Mouse (Mus musculus) embryonic facial prominence, embryonic 12.5 days (tissue): ENCODE measurements at regions not wholly inside any gene's neighbourhood (a gene's known extent, or its start where the extent isn't known, plus 50 kb on each side); places are given as distances from the start of the nearest gene placed in this dataset.

ENCODE experiments used
- ATAC-seq: fragments of 200-750 bp; cut with Nextera tagmentation; 2 replicates; pipeline ENCODE4 v1.8.0; 2017; ENCODE audit not compliant: insufficient number of reproducible peaks, insufficient read depth, low FRiP score, low TSS enrichment
- H3K27ac ChIP-seq: fragments of 300-500 bp; sonication (generic); 2 replicates; pipeline ENCODE4 v1.5.1; 2016; ENCODE audit warnings: mild to moderate bottlenecking
- H3K27me3 ChIP-seq: fragments of 300-500 bp; sonication (generic); 2 replicates; pipeline ENCODE4 v1.6.1; 2016; ENCODE audit warnings: mild to moderate bottlenecking, moderate library complexity
- H3K36me3 ChIP-seq: fragments of 300-500 bp; sonication (generic); 2 replicates; pipeline ENCODE4 v1.6.1; 2016; ENCODE audit warnings: mild to moderate bottlenecking
- H3K4me1 ChIP-seq: fragments of 300-500 bp; sonication (generic); 2 replicates; pipeline ENCODE4 v1.6.1; 2016
- H3K4me2 ChIP-seq: fragments of 300-500 bp; sonication (generic); replicated peaks from 2 replicates; pipeline ENCODE4 v1.6.1; 2016; ENCODE audit warnings: mild to moderate bottlenecking, moderate library complexity
- H3K4me3 ChIP-seq: fragments of 300-500 bp; sonication (generic); 2 replicates; pipeline ENCODE4 v1.5.1; 2016; ENCODE audit warnings: mild to moderate bottlenecking
- H3K9ac ChIP-seq: fragments of 300-500 bp; sonication (generic); 2 replicates; pipeline ENCODE4 v1.6.1; 2016; ENCODE audit warnings: mild to moderate bottlenecking, moderate library complexity
- H3K9me3 ChIP-seq: fragments of 300-500 bp; sonication (generic); 2 replicates; pipeline ENCODE4 v1.6.1; 2016; ENCODE audit warnings: mild to moderate bottlenecking, moderate library complexity
- WGBS: fragments of 180-500 bp; shearing (Covaris S2); methylation state at CpG from one replicate; pipeline ENCODE4 v1.1.7; 2016; 5-methylcytosine and 5-hydroxymethylcytosine counted together

DNA sequence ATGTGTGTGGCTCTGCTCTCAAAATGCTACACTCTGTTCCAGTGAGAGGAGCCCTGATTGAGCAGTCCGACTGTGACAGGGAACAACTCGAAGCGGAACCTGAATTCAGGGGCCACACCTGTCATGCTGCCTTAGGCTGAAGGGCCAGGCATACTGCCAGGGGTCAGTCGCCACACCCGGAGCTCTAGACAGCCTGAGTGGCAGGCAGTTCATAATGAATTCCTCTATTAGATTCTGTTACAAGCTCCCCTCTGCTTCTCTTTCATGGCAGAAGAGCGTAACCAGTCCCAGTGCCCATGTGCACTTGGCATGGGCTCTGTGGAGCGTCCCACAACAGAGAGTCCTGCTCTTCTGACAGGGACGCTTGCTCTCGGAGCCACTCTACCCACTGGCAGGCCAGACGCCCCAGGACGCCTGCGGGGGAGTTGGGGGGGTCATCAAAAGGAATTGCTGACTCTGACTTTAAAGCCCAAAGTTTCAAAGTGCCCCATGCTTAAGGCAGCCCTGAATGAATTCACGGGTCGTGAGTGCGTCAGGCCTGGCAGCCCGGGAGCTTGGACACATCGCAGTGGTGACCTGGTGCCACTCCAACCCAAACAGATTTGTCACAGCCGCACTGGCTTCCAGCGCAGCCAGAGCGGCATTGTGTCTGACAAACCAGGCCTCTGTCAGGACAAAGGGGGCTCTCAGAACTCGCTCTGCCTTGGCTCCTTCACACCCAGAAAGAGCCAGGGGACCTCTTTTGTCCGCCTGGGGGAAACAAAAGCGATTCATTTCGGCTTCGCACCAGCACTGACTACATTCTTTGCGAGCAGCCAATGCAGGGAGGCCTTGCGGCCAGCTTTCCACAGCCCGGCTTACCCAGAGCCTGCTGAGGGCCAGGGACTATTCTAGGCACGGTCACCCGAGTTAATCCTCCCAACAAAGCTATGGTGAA, 144.1 kb downstream of the Nufip1 start:
- no peaks in the 10 kb centered on the region for H3K27me3 ChIP-seq
- H3K4me1 ChIP-seq: peaks cover 13% of the 10 kb centered on the region
- 0 out of 2 replicates have a peak overlapping the region, but pooled peaks have one; percentile 9 for H3K4me2 ChIP-seq
- no peak overlapping the region for H3K4me3 ChIP-seq
- H3K36me3 ChIP-seq: no peaks in the 10 kb centered on the region
- H3K27ac ChIP-seq: peak overlapping the region; percentile 43; the same call in 1 of the 2 replicates
- ATAC-seq: peak; percentile 74
- H3K9ac ChIP-seq: 0 out of 2 replicates have a peak overlapping the region, but pooled peaks have one; percentile 26
- no peaks in the 10 kb centered on the region for H3K9me3 ChIP-seq
- WGBS: 17% methylated on average over 30 of the region's 30 CpGs

DNA sequence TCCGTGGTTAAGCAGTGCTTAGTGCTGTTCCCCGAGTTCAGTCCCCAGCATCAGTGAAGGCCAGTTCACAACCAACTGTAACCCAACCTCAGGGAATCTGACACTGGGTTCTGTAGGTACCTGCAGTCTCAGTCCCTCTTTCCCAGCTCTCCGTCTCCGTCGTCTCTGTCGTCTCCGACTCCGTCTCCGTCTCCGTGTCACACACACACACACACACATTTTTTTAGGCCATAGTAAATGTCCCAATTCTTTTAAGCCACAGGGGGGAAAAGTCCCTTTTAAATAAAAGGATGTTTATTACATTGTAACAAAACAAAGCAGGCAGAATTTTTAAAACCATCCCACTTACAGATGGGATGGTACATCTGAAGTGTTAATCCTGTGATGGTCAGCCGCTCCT, 145.3 kb downstream of the Nufip1 start:
- no peak overlapping the region for H3K9ac ChIP-seq

GRCm38 (mm10) chr14:76258626-76259025, 147.9 kb downstream of the Nufip1 start:
- ATAC-seq: no peak
- Histone ChIP-seq H3K4me3 (no peak overlapping the region), H3K36me3 (no peaks in the 10 kb centered on the region), H3K9me3 (no peaks in the 10 kb centered on the region), H3K4me2 (no peak overlapping the region), H3K4me1 (peaks cover 13% of the 10 kb centered on the region), H3K9ac (no peak overlapping the region), H3K27me3 (no peaks in the 10 kb centered on the region), H3K27ac (no peak overlapping the region)
- WGBS: 14% methylated on average over 3 of the region's 3 CpGs

More for the DNA sequence above, 145.3 kb downstream of the Nufip1 start:
- Histone ChIP-seq H3K27me3 (no peaks in the 10 kb centered on the region), H3K4me1 (peaks cover 13% of the 10 kb centered on the region), H3K27ac (no peak overlapping the region), H3K9me3 (no peaks in the 10 kb centered on the region), H3K36me3 (no peaks in the 10 kb centered on the region), H3K4me3 (no peak overlapping the region), H3K4me2 (no peak overlapping the region)
- 76% methylated on average over 11 of the region's 11 CpGs for WGBS
- no peak for ATAC-seq

GRCm38 (mm10) chr14:76260628-76261293, 150.1 kb downstream of the Nufip1 start:
- no peak for ATAC-seq
- H3K9me3 ChIP-seq: no peaks in the 10 kb centered on the region
- H3K27ac ChIP-seq: no peak overlapping the region
- peaks cover 2% of the 10 kb centered on the region; the same call in 1 of the 2 replicates for H3K4me1 ChIP-seq
- H3K27me3 ChIP-seq: no peaks in the 10 kb centered on the region
- no peak overlapping the region for H3K9ac ChIP-seq
- WGBS: 62% methylated on average over 5 of the region's 5 CpGs
- no peak overlapping the region for H3K4me2 ChIP-seq
- no peaks in the 10 kb centered on the region for H3K36me3 ChIP-seq
- H3K4me3 ChIP-seq: no peak overlapping the region

- Histone ChIP-seq H3K4me3 (no peak overlapping the region), H3K36me3 (no peaks in the 10 kb centered on the region), H3K4me1 (no peaks in the 10 kb centered on the region), H3K4me2 (no peak overlapping the region), H3K9ac (no peak overlapping the region), H3K27me3 (no peaks in the 10 kb centered on the region), H3K9me3 (no peaks in the 10 kb centered on the region), H3K27ac (no peak overlapping the region)
- ATAC-seq: no peak
- 92% methylated on average over 5 of the region's 5 CpGs for WGBS
Observed at GRCm38 (mm10) chr14:76263682-76264081, 151.1 kb upstream of the Tsc22d1 start.

DNA sequence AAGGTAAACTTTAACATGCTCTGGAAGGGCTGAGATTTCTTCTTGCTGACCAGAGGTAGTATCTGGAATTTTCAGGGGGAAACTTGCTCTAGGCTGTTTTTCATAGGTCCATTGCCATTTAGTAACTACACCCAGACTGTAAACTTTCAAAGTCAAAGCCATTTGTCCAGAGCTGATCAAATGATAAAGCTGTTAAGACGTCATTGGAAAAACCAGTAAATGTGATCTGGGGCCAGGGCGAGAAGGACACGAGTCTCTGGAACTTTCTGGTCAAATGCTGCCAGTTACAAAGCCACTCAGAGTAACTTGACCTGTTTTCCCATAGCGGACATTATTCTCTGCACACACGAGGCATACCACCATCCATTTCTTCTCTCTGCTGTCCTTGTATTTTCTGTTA, 148.9 kb upstream of the Tsc22d1 start:
- Histone ChIP-seq H3K4me2 (no peak overlapping the region), H3K27ac (no peak overlapping the region), H3K9me3 (no peaks in the 10 kb centered on the region), H3K36me3 (no peaks in the 10 kb centered on the region), H3K4me3 (no peak overlapping the region), H3K9ac (no peak overlapping the region), H3K4me1 (no peaks in the 10 kb centered on the region), H3K27me3 (no peaks in the 10 kb centered on the region)
- WGBS: 87% methylated on average over 5 of the region's 5 CpGs
- ATAC-seq: no peak

DNA sequence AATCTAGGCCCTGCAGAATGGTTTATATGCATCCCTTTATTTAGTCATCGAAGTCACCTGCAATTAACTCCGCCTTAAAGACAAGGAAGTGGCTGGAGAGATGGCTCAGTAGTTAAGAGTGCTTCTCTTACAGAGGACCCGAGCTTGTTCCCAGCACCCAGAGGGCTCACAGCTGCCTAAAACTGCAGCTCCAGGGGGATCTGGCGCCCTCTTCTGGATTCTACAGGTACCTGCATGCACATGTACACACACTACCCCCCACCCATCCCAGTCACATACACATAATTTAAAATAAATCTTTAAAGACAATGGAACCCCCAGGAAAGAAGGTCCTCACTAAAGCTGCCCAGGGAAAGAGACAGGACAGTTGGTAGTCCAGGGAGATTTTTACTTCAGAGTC, 148.5 kb upstream of the Tsc22d1 start:
- Histone ChIP-seq H3K36me3 (no peaks in the 10 kb centered on the region), H3K27me3 (no peaks in the 10 kb centered on the region), H3K9ac (no peak overlapping the region), H3K27ac (no peak overlapping the region), H3K4me3 (no peak overlapping the region), H3K9me3 (no peaks in the 10 kb centered on the region), H3K4me1 (no peaks in the 10 kb centered on the region), H3K4me2 (no peak overlapping the region)
- 83% methylated on average over 4 of the region's 4 CpGs for WGBS
- ATAC-seq: no peak

- H3K4me2 ChIP-seq: no peak overlapping the region
- no peak for ATAC-seq
- no peak overlapping the region for H3K27ac ChIP-seq
- no peaks in the 10 kb centered on the region for H3K4me1 ChIP-seq
- no peaks in the 10 kb centered on the region for H3K9me3 ChIP-seq
- no peak overlapping the region for H3K4me3 ChIP-seq
- no peaks in the 10 kb centered on the region for H3K36me3 ChIP-seq
- 32% methylated on average over 4 of the region's 4 CpGs for WGBS
- no peak overlapping the region for H3K9ac ChIP-seq
- H3K27me3 ChIP-seq: no peaks in the 10 kb centered on the region
Observed at GRCm38 (mm10) chr14:76267091-76267490, 147.7 kb upstream of the Tsc22d1 start.

DNA sequence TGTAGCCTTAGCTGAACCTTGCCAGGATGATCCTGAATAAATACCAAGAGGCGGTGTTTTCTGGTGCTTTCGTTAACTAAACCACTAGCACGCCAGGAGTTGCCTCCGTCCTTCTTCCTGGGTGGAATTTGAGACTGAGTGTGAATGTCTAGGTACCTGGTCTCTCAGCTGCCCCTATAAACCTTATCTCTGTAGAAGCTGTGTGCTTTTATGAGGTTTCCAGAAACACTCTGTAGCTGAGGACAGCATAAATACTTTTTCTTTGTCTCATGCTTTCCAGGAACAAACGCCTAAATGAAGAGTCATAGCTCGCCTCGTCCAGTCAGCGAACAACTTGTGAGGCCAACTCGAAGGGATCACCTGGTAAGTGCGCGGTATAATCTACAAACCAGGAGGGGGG, 143.6 kb upstream of the Tsc22d1 start:
- no peak for ATAC-seq
- 88% methylated on average over 11 of the region's 11 CpGs for WGBS
- H3K4me2 ChIP-seq: no peak overlapping the region

GRCm38 (mm10) chr14:76272840-76273239, 141.9 kb upstream of the Tsc22d1 start:
- Histone ChIP-seq H3K4me2 (no peak overlapping the region), H3K27ac (no peak overlapping the region), H3K9me3 (0 out of 2 replicates have a peak, but pooled peaks cover 3% of the 10 kb centered on the region), H3K4me3 (no peak overlapping the region), H3K27me3 (no peaks in the 10 kb centered on the region), H3K36me3 (no peaks in the 10 kb centered on the region), H3K4me1 (no peaks in the 10 kb centered on the region), H3K9ac (no peak overlapping the region)
- no peak for ATAC-seq
- 67% methylated on average over 4 of the region's 4 CpGs for WGBS

More for the DNA sequence above, 143.6 kb upstream of the Tsc22d1 start:
- Histone ChIP-seq H3K9me3 (0 out of 2 replicates have a peak, but pooled peaks cover 3% of the 10 kb centered on the region), H3K4me1 (no peaks in the 10 kb centered on the region), H3K27ac (no peak overlapping the region), H3K4me3 (no peak overlapping the region), H3K9ac (no peak overlapping the region), H3K27me3 (no peaks in the 10 kb centered on the region), H3K36me3 (no peaks in the 10 kb centered on the region)

DNA sequence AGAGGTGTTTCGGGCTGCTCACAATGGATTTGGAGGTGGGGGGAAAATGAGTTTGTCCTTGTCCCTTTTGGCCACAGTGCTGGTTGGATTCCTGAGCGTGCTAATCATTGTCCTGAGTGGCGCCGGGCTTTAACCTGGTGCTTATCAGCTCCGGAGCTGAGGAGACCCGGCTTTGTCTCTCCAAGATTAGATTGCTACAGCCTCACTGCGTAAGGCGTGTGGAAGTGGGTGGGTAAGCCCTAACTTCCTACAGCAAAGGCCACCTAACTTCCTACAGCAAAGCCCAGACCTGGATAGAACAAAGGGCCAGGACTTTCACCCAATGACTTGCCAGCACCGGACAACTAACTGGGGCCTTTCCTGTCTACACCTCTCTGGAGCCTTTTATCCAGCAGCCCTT, 138.1 kb upstream of the Tsc22d1 start:
- Histone ChIP-seq H3K9me3 (0 out of 2 replicates have a peak, but pooled peaks cover 3% of the 10 kb centered on the region), H3K9ac (no peak overlapping the region), H3K4me2 (no peak overlapping the region), H3K36me3 (no peaks in the 10 kb centered on the region), H3K27me3 (no peaks in the 10 kb centered on the region), H3K4me3 (no peak overlapping the region), H3K27ac (no peak overlapping the region), H3K4me1 (peaks cover 3% of the 10 kb centered on the region)
- ATAC-seq: no peak
- 82% methylated on average over 9 of the region's 9 CpGs for WGBS
